Mouse (Mus musculus): ENCODE data around the gene Bcat1. TPM values are rescaled to one million over a fixed set of nuclear protein-coding genes. Genes with fewer than 3 reads are reported as not detected.

Gene Bcat1
- polyA plus RNA-seq, 1 experiment from 2014 or later: 5.0 TPM

DNA sequence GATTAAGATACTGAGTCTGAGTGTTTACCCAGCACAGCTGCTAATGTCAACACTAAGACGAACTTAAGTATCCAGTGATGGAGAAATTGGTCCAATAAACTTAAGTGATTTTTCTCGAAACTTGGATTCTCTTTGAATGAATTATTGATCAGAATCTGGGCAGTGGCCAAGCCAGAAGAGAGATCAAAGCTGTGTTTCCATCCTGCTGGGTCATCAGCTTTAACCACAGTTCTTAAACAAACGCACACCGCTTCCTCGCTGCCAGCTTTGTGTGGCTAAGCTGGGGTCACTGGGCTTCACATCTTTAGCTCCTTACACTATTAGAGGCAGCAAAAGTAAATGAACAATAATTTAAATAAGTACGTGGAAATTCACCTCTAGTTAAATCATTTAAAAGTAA, 108.4 kb downstream of the Bcat1 start:
- ATAC-seq (replicated peaks; ENCODE audit: low FRiP score) (no peak), DNase-seq (ENCODE audit: low spot score) (no peak)
- H3K4me1 ChIP-seq (replicated peaks; ENCODE audit: control insufficient read depth, insufficient read depth, low read length): no peaks in the 10 kb centered on the region
- H3K9ac ChIP-seq (ENCODE audit: low read depth, low read length): no peak overlapping the region
- H3K4me3 ChIP-seq (ENCODE audit: low read depth, low read length): no peak overlapping the region
- H3K9me3 ChIP-seq (ENCODE audit: control insufficient read depth, low read length): no peaks in the 10 kb centered on the region
- no peak overlapping the region for H3K4me2 ChIP-seq
- H3K36me3 ChIP-seq (ENCODE audit: control insufficient read depth, insufficient read depth, low read length): no peaks in the 10 kb centered on the region
- H3K27me3 ChIP-seq (replicated peaks; ENCODE audit: control insufficient read depth, insufficient read depth, low read length): no peaks in the 10 kb centered on the region
- 61% methylated on average over 6 of the region's 6 CpGs for WGBS
- no peak overlapping the region for H3K27ac ChIP-seq (ENCODE audit: low read depth, low read length)

DNA sequence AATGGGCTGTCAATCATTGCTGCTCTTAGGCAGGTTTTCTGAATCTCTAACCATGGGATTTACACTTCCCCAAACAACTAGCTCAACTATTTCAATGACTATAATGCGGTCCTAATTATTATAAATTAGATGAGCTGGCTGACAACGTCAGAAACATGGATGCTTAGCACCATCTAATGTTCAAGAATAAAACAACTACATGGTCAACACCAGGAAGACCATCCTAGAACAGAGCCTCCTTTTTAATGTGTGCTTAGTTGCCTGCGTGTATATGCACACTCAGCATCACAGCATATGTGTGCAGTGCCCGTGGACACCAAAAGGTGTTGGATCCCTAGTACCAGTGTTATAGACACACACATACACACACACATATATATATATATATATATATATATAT, 111.8 kb downstream of the Bcat1 start:
- WGBS: 83% methylated on average over 4 of the region's 4 CpGs
- H3K9me3 ChIP-seq (ENCODE audit: control insufficient read depth, low read length): no peaks in the 10 kb centered on the region
- H3K27ac ChIP-seq (ENCODE audit: low read depth, low read length): no peak overlapping the region
- ATAC-seq (replicated peaks; ENCODE audit: low FRiP score) (no peak), DNase-seq (ENCODE audit: low spot score) (no peak)
- no peak overlapping the region for H3K4me2 ChIP-seq
- no peaks in the 10 kb centered on the region for H3K4me1 ChIP-seq (replicated peaks; ENCODE audit: control insufficient read depth, insufficient read depth, low read length)
- H3K9ac ChIP-seq (ENCODE audit: low read depth, low read length): no peak overlapping the region
- no peaks in the 10 kb centered on the region for H3K36me3 ChIP-seq (ENCODE audit: control insufficient read depth, insufficient read depth, low read length)
- H3K27me3 ChIP-seq (replicated peaks; ENCODE audit: control insufficient read depth, insufficient read depth, low read length): no peaks in the 10 kb centered on the region
- H3K4me3 ChIP-seq (ENCODE audit: low read depth, low read length): no peak overlapping the region

DNA sequence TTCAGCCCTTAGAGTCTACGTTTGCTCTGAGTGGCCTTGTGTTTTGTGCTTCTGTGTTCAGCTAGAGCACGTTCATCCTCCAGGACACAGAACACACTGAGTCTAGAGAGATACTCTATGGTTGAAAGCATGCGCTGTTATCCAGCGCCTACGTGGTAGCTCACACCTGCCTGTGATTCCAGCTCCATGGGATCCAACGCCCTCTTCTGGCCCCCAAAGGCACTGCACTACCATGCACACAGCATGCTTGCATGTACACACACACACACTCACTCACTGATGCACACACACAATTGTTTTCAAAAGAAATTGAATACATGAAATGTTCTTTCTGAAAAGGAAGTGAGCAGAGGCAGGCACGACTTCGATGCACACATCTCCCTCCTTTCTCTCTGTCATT, 112.8 kb downstream of the Bcat1 start:
- no peak overlapping the region for H3K9ac ChIP-seq (ENCODE audit: low read depth, low read length)
- no peak overlapping the region for H3K27ac ChIP-seq (ENCODE audit: low read depth, low read length)
- ATAC-seq (replicated peaks; ENCODE audit: low FRiP score): no peak
- H3K4me2 ChIP-seq: no peak overlapping the region
- no peak for DNase-seq (ENCODE audit: low spot score)
- no peaks in the 10 kb centered on the region for H3K9me3 ChIP-seq (ENCODE audit: control insufficient read depth, low read length)
- no peaks in the 10 kb centered on the region for H3K4me1 ChIP-seq (replicated peaks; ENCODE audit: control insufficient read depth, insufficient read depth, low read length)
- no peaks in the 10 kb centered on the region for H3K27me3 ChIP-seq (replicated peaks; ENCODE audit: control insufficient read depth, insufficient read depth, low read length)
- H3K4me3 ChIP-seq (ENCODE audit: low read depth, low read length): no peak overlapping the region
- WGBS: 74% methylated on average over 8 of the region's 8 CpGs
- no peaks in the 10 kb centered on the region for H3K36me3 ChIP-seq (ENCODE audit: control insufficient read depth, insufficient read depth, low read length)

DNA sequence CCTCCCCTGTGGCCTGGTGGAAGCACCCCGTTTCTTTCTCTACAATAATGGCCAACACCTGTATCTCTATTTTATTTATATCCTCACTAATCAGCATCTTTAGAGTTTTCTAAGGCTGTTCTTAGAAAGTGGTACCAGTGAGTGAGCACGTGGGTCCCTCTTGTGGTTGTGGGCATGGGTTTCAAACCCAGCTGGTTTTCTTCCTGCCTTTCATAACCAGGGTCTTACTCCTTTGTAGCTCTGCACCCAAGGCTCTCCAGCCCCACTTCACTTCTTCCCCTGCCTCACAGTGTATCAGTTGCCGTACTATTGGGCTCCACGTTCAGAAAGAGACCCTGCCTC, 114.0 kb downstream of the Bcat1 start:
- ATAC-seq (replicated peaks; ENCODE audit: low FRiP score) (no peak), DNase-seq (ENCODE audit: low spot score) (no peak)
- H3K4me2 ChIP-seq: no peak overlapping the region
- no peaks in the 10 kb centered on the region for H3K4me1 ChIP-seq (replicated peaks; ENCODE audit: control insufficient read depth, insufficient read depth, low read length)
- 55% methylated on average over 4 of the region's 4 CpGs for WGBS
- H3K36me3 ChIP-seq (ENCODE audit: control insufficient read depth, insufficient read depth, low read length): no peaks in the 10 kb centered on the region
- H3K27me3 ChIP-seq (replicated peaks; ENCODE audit: control insufficient read depth, insufficient read depth, low read length): no peaks in the 10 kb centered on the region
- H3K9ac ChIP-seq (ENCODE audit: low read depth, low read length): no peak overlapping the region
- H3K27ac ChIP-seq (ENCODE audit: low read depth, low read length): no peak overlapping the region
- H3K4me3 ChIP-seq (ENCODE audit: low read depth, low read length): no peak overlapping the region
- H3K9me3 ChIP-seq (ENCODE audit: control insufficient read depth, low read length): no peaks in the 10 kb centered on the region

DNA sequence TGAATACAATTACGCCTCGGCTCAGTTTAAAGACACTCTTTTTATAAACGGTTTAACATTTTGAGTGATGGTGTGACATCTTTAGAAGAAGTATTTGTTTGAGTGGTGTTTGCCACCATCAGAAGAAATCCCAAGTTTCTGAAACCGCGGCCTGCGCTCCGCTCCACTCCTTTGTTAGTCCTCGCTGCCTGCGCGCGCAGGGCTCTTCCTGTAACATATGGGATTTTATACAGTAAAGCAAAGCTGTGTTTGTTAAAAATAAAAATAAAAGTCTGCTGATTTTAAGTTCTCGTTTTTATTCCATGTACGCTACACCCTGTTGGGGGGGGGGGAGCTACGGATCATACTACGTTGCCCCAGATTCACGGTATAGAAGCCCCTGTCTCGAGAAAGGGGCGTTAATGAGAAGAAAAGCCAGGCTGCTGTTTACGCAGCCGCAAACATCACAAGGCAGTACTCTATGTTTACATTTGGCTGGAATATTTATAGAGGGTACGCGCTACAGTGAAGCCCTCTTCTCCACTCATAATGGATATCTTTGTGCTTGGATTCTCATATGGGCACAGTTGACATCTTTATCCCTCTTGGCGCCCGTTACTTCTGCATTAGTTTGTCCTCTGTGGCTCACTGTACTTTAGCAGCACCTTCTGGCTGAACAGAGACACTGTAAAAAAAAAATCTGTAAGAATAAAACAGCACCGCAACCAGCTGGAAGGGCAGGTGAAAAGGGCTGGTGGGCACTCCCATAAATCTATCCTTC, 114.6 kb downstream of the Bcat1 start:
- H3K36me3 ChIP-seq (ENCODE audit: control insufficient read depth, insufficient read depth, low read length): no peaks in the 10 kb centered on the region
- H3K4me1 ChIP-seq (replicated peaks; ENCODE audit: control insufficient read depth, insufficient read depth, low read length): no peaks in the 10 kb centered on the region
- ATAC-seq (replicated peaks; ENCODE audit: low FRiP score) (no peak), DNase-seq (ENCODE audit: low spot score) (no peak)
- H3K4me2 ChIP-seq: no peak overlapping the region
- no peaks in the 10 kb centered on the region for H3K9me3 ChIP-seq (ENCODE audit: control insufficient read depth, low read length)
- H3K4me3 ChIP-seq (ENCODE audit: low read depth, low read length): no peak overlapping the region
- no peak overlapping the region for H3K27ac ChIP-seq (ENCODE audit: low read depth, low read length)
- no peak overlapping the region for H3K9ac ChIP-seq (ENCODE audit: low read depth, low read length)
- H3K27me3 ChIP-seq (replicated peaks; ENCODE audit: control insufficient read depth, insufficient read depth, low read length): no peaks in the 10 kb centered on the region
- WGBS: 80% methylated on average over 25 of the region's 25 CpGs

DNA sequence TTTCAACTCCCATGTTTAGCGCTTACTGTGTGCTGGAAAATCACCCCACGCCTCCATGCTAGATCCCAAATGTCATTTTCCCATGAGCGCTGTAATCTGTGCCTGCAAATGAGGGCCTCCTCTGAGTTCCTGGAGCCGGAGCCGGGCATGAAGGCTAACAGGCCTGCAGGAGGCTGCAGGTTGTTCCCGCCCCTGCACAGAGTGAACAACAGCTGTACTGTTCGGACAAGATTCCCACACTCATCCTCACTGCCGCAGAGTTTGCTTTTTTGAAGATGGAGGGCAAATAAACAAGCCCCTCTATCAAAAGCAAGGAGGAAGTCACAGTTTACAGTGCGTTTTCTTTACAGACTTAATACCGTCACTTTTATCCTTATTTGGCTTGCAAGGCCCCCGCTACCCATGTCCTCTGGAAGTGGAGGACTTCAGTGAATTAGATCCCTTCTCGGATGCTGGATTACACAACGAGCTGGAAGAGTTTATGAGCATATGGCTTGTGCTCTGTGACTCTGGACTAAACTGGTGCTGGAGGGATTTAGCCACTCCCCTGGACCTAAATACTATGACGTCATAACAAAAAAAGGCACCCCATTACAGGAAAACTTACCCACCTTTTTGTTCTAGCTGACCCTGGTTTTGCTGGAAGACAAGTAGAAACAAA, 120.0 kb downstream of the Bcat1 start:
- no peaks in the 10 kb centered on the region for H3K27me3 ChIP-seq (replicated peaks; ENCODE audit: control insufficient read depth, insufficient read depth, low read length)
- DNase-seq (ENCODE audit: low spot score) (no peak), ATAC-seq (replicated peaks; ENCODE audit: low FRiP score) (no peak)
- 78% methylated on average over 14 of the region's 14 CpGs for WGBS
- H3K9me3 ChIP-seq (ENCODE audit: control insufficient read depth, low read length): no peaks in the 10 kb centered on the region
- H3K4me1 ChIP-seq (replicated peaks; ENCODE audit: control insufficient read depth, insufficient read depth, low read length): no peaks in the 10 kb centered on the region
- no peaks in the 10 kb centered on the region for H3K36me3 ChIP-seq (ENCODE audit: control insufficient read depth, insufficient read depth, low read length)
- no peak overlapping the region for H3K9ac ChIP-seq (ENCODE audit: low read depth, low read length)
- no peak overlapping the region for H3K4me3 ChIP-seq (ENCODE audit: low read depth, low read length)
- no peak overlapping the region for H3K4me2 ChIP-seq
- no peak overlapping the region for H3K27ac ChIP-seq (ENCODE audit: low read depth, low read length)

DNA sequence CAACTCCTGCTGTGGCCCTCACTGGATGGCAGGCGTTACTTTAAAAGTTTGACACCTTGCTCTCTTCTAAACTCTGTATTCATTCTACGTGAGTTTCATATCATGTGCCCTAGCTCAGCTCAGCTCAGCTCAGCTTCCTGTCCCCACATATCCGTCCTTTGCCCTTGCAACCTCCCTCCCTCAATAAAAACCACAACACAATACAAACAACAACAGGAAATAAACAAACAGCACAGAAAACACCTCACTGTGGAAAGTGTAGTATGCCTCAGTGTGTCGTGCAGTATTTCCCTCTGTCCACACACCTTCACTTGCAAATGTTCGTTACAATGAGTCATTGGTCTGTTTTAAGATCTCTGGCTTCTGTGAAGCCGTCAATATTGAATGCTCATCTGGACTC, 123.1 kb downstream of the Bcat1 start:
- Histone ChIP-seq H3K4me3 (ENCODE audit: low read depth, low read length) (no peak overlapping the region), H3K36me3 (ENCODE audit: control insufficient read depth, insufficient read depth, low read length) (no peaks in the 10 kb centered on the region), H3K9ac (ENCODE audit: low read depth, low read length) (no peak overlapping the region), H3K4me1 (replicated peaks; ENCODE audit: control insufficient read depth, insufficient read depth, low read length) (no peaks in the 10 kb centered on the region), H3K9me3 (ENCODE audit: control insufficient read depth, low read length) (no peaks in the 10 kb centered on the region), H3K27ac (ENCODE audit: low read depth, low read length) (no peak overlapping the region), H3K4me2 (no peak overlapping the region), H3K27me3 (replicated peaks; ENCODE audit: control insufficient read depth, insufficient read depth, low read length) (no peaks in the 10 kb centered on the region)
- ATAC-seq (replicated peaks; ENCODE audit: low FRiP score) (no peak), DNase-seq (ENCODE audit: low spot score) (no peak)
- 77% methylated on average over 6 of the region's 6 CpGs for WGBS

DNA sequence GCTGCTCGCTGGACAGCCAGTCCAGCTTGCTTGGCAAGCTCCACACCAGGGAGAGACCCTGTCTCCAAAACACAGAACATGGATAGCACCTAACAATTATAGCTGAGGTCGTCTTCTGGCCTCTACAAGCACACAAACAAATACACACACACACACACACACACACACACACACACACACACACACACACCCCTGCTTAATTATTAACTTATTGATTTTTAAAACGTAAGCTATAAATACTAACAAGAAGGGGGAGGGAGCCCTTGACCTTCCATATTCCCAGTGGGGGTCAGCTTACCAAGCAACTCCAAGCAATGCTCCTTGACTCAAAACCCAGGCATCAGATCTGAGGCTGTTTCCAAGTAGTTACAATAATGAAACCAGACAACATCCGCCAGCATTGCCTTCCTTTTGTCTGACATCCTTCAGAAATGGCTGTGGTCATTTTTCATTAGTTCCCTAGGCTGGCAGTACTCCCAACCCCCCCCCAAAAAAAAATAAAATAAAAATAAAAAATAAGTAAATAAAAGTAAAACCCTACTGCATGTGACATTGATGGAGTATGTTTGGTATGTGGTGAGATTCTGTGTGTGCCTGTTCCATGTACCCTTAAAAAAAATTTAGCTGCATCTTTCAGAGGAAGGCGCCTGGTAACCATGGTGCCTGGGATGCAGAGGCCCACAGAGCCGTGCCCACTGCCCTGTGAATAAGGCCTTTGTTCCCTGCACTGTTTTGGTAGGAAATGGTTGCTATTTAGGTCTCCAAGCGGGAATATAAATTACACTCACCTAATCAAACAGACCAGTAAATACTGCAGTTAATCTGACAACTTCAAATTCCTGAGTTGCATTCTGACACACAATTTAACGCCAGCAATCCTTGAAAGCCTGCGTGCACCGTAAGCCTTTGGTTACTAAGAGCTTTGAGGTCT, 131.3 kb downstream of the Bcat1 start:
- Histone ChIP-seq H3K27me3 (replicated peaks; ENCODE audit: control insufficient read depth, insufficient read depth, low read length) (no peaks in the 10 kb centered on the region), H3K27ac (ENCODE audit: low read depth, low read length) (no peak overlapping the region), H3K9me3 (ENCODE audit: control insufficient read depth, low read length) (no peaks in the 10 kb centered on the region), H3K4me1 (replicated peaks; ENCODE audit: control insufficient read depth, insufficient read depth, low read length) (no peaks in the 10 kb centered on the region), H3K4me3 (ENCODE audit: low read depth, low read length) (no peak overlapping the region), H3K4me2 (no peak overlapping the region), H3K36me3 (ENCODE audit: control insufficient read depth, insufficient read depth, low read length) (no peaks in the 10 kb centered on the region), H3K9ac (ENCODE audit: low read depth, low read length) (no peak overlapping the region)
- ATAC-seq (replicated peaks; ENCODE audit: low FRiP score) (no peak), DNase-seq (ENCODE audit: low spot score) (no peak)
- WGBS: 73% methylated on average over 10 of the region's 10 CpGs
